Mouse (Mus musculus) ovary, postnatal 10 days (tissue): ENCODE results near the gene Gm29735.
"Not testable (repeated sequence)": the region's sequence is repeated elsewhere in the genome, so short reads cannot be mapped to it uniquely, and the experiment has no call there.

Source experiments
- DNase-seq: peaks from one replicate; pipeline ENCODE4 v3.0.0; 2022; ENCODE audit warnings: low spot score

Gene Gm29735

GRCm38 (mm10) chr7:142157013-142157412 is at the start of gene Gm29735:
Gm29735 (minus strand) TSS chr7:142157113.
- DNase-seq: not testable (repeated sequence)

GRCm38 (mm10) chr7:142205488-142205887 is 48.6 kb upstream of the Gm29735 start:
- DNase-seq: no peak

GRCm38 (mm10) chr7:142201064-142201463 is 44.2 kb upstream of the Gm29735 start, which contains the start of gene Krtap5-3:
Krtap5-3 (plus strand) TSS chr7:142201364.
- DNase-seq: no peak

- DNase-seq: no peak
Measured at GRCm38 (mm10) chr7:142198748-142199147, 41.8 kb upstream of the Gm29735 start.

GRCm38 (mm10) chr7:142190289-142190688 is 33.4 kb upstream of the Gm29735 start, which contains the start of gene Gm10153:
Gm10153 (minus strand) TSS chr7:142190389.
- no peak for DNase-seq

GRCm38 (mm10) chr7:142188156-142188555 is 31.2 kb upstream of the Gm29735 start:
- DNase-seq: no peak

- no peak for DNase-seq
Measured at GRCm38 (mm10) chr7:142181021-142181420, 24.1 kb upstream of the Gm29735 start.

GRCm38 (mm10) chr7:142178685-142179084 is 21.8 kb upstream of the Gm29735 start:
- DNase-seq: no peak

- not testable (repeated sequence) for DNase-seq
Measured at GRCm38 (mm10) chr7:142175905-142176304, 19.0 kb upstream of the Gm29735 start, which contains the start of gene Krtap5-2. Krtap5-2 (minus strand) TSS chr7:142176005.

- no peak for DNase-seq
Measured at GRCm38 (mm10) chr7:142169836-142170235, 12.9 kb upstream of the Gm29735 start.

- DNase-seq: not testable (repeated sequence)
Measured at GRCm38 (mm10) chr7:142165639-142166038, 8.7 kb upstream of the Gm29735 start, which contains the start of gene Gm4553. Gm4553 (minus strand) TSS chr7:142165739.

- DNase-seq: no peak
Measured at GRCm38 (mm10) chr7:142159366-142159765, 2.5 kb upstream of the Gm29735 start.

GRCm38 (mm10) chr7:142155308-142155707 is 1.6 kb downstream of the Gm29735 start:
- DNase-seq: no peak

GRCm38 (mm10) chr7:142152191-142152590 is 4.7 kb downstream of the Gm29735 start:
- DNase-seq: no peak

- no peak for DNase-seq
Measured at GRCm38 (mm10) chr7:142148633-142149032, 8.3 kb downstream of the Gm29735 start.

- DNase-seq: no peak
Measured at GRCm38 (mm10) chr7:142146033-142146432, 10.9 kb downstream of the Gm29735 start.

- no peak for DNase-seq
Measured at GRCm38 (mm10) chr7:142145413-142145940, 11.4 kb downstream of the Gm29735 start.

- no peak for DNase-seq
Measured at GRCm38 (mm10) chr7:142144507-142144906, 12.4 kb downstream of the Gm29735 start, which contains the start of gene Gm45337. Gm45337 (minus strand) TSS chr7:142144607.

GRCm38 (mm10) chr7:142143506-142144010 is 13.4 kb downstream of the Gm29735 start:
- not testable (repeated sequence) for DNase-seq

- DNase-seq: no peak
Measured at GRCm38 (mm10) chr7:142140696-142141095, 16.2 kb downstream of the Gm29735 start.

- DNase-seq: not testable (repeated sequence)
Measured at GRCm38 (mm10) chr7:142135934-142136333, 21.0 kb downstream of the Gm29735 start, which contains the start of gene Gm39115. Gm39115 (minus strand) TSS chr7:142136034.

GRCm38 (mm10) chr7:142134206-142134995 is 22.5 kb downstream of the Gm29735 start:
- DNase-seq: no peak

GRCm38 (mm10) chr7:142128843-142129242 is 28.1 kb downstream of the Gm29735 start:
- DNase-seq: no peak
